Mouse (Mus musculus) adrenal gland, adult (tissue): ENCODE measurements around the gene Tmco3.
"Not testable (repeated sequence)": the region's sequence is repeated elsewhere in the genome, so short reads cannot be mapped to it uniquely, and the experiment has no call there.

ENCODE experiments used
- DNase-seq, 2 experiments: peaks; one replicate each; pipeline ENCODE4 v3.0.0; 2022 to 2023; ENCODE audit warnings: low spot score in 1 of 2; ENCODE audit not compliant: inconsistent age in 2 of 2

Tmco3 gene

GRCm38 (mm10) chr8:13306309-13306909 is 18.4 kb downstream of the Tmco3 start:
- DNase-seq = no peak

GRCm38 (mm10) chr8:13306916-13307315 is 18.9 kb downstream of the Tmco3 start:
- DNase-seq = no peak

- no peak for DNase-seq
Measured at GRCm38 (mm10) chr8:13314922-13315321, 26.9 kb downstream of the Tmco3 start.

GRCm38 (mm10) chr8:13316671-13317070 is 28.7 kb downstream of the Tmco3 start:
- DNase-seq = no peak

DNA sequence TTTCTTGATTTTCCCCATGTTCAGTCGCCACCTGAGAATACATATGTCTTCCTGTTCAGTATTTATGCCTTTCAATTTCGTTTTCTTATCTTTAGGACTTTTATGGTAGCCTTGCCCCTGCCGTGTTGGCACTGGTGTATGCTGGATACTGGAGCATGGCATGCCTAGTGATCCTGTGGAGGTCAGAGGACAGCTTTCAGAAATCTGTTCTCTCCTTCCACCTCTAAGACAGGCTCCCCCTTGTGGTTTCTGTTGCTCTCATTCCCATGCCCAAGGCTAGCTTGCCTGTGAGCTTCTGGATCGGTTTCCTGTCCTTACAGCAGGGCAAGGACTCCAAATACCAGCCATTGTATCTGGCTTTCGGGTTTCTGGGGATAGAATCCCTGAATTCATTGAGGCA is 38.6 kb downstream of the Tmco3 start:
- peak; percentile 29 to 83 for DNase-seq

GRCm38 (mm10) chr8:13334671-13335070 is 46.7 kb downstream of the Tmco3 start:
- DNase-seq = no peak

DNA sequence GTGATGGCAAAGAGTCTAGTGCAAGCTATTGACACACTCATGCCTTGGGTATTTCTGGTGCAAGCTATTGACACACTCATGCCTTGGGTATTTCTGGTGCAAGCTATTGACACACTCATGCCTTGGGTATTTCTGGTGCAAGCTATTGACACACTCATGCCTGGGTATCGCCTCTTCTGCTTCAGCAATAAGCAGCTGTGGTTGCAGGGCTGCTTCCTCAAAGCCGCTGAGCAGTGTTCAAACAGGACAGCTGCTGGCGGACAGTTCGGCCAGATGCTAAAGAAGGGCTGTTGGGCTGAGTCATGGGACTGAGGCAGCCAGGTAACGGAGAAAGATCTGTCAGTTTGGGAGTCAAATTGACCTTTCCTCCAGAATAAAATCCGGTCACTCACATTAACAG is 49.3 kb downstream of the Tmco3 start:
- DNase-seq = not testable (repeated sequence)

DNA sequence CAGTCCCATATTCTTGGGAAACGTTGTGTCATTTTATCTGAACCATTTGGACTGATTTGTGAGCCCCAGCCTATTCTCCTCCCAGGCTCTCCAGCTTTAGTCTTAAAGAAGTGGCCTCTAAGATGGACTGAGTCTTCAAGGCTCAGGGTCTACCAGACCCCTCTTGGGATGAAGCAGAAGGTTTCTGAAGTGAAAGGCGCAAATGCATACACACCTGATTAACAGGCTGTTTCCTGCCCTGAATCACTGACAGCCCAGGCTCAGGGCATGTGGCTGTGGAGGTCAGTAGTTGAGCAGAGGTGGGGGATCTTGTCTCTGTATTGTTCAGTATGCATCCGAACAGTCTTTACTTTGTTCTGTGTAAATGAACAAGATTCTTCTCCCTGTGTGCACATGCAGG is 49.7 kb downstream of the Tmco3 start:
- no peak for DNase-seq

- peak; percentile 92 for DNase-seq
Measured at GRCm38 (mm10) chr8:13338255-13338860, 50.4 kb downstream of the Tmco3 start, which contains the start of gene Tfdp1. Tfdp1 (plus strand) TSS chr8:13338751.

- DNase-seq = peak; percentile 51 to 77
Measured at GRCm38 (mm10) chr8:13338901-13339645, 51.1 kb downstream of the Tmco3 start.

DNA sequence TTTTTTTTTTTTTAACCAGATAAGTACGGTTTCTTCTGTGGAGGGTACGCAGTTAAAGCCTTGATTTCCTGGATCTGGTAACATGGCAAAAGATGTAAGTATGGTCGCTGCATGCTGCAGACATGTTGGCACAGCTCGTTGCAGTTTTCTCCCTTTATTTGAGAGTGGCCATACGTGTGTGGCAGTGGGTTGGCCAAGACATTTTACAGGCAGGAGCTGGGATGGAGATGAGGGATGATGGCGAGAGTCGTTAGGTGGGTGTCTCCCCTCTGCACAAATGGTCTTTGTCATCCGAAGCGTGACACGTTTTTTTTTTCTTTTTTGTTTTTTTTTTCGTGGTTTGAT is 51.6 kb downstream of the Tmco3 start:
- DNase-seq = no peak

DNA sequence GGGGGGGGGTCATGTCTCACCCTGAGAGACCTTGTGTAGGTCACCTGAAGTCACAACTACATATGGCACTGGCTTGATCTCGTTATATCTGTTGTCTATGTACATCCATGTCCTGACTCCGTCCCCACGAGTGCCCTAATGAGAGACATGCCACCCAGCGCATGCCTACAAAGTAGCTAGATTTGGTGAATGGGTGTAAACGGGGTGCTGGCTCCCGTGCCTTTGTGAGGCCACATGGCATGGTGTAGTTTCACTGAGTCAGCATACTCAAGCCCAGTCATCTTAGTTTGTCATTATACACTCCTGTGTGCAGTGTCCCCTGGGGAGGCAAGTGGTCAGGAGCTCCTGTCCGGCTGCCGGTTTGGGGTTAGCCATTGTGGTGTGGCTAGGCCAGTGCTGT is 52.7 kb downstream of the Tmco3 start:
- DNase-seq = no peak

- no peak for DNase-seq
Measured at GRCm38 (mm10) chr8:13342340-13342739, 54.4 kb downstream of the Tmco3 start.

DNA sequence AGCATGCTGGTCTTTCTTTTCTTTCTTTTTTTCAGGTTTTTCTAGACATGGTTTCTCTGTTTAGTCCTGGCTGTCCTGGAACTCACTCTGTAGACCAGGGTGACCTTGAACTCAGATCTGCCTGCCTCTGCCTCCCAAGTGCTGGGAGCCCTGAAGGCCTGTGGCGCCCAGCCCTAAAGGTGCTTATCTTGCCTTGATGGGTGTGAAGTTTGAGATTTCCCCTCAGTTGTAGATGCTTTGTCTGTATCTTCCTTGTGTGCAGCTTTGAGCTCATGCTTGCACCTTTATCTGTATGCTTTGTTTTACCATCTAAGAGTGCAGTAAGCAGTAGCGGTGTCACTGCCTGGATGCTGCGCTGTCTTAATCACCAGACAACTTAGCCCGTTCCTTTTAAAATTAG is 55.1 kb downstream of the Tmco3 start:
- no peak for DNase-seq

DNA sequence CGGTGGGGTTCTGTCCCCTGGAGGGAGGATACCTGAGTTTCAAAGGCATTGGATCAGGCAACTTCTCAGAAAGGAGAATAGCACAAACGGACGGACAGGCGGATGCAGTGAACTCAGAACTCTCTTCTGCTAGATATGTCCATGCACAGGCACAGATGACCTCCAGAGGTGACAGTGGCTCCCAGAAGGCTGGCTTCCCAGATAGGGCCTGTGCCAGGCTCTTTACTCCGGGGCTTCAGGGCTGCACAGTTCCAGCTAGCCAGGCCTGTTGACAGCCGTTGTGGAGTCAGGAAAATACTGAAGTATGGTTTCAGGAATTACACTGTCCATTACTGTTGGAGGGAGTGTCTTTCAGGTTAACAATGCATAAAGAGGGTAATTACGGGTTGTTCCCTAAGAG is 62.1 kb downstream of the Tmco3 start:
- no peak for DNase-seq

DNA sequence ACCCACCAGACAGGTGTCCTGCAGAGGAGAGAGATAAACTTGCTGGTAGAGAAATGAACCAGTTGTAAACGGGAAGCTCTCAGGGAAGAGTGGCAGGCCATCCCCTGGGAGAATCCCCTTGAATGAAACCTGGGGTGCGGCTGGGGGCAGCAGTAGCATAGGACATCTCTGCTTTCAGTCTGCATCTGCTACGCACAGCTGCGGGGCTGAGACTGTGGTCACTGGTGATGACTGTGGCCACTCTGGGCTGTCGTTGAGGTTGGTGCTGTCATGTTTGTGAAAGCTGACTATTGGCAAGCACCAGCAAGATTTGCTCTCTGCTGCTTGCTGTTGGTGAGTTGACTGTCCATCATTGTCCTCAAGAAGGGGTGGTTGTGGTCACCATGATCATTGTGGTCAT is 63.6 kb downstream of the Tmco3 start:
- DNase-seq = no peak

- DNase-seq = no peak
Measured at GRCm38 (mm10) chr8:13352601-13353000, 64.6 kb downstream of the Tmco3 start.

DNA sequence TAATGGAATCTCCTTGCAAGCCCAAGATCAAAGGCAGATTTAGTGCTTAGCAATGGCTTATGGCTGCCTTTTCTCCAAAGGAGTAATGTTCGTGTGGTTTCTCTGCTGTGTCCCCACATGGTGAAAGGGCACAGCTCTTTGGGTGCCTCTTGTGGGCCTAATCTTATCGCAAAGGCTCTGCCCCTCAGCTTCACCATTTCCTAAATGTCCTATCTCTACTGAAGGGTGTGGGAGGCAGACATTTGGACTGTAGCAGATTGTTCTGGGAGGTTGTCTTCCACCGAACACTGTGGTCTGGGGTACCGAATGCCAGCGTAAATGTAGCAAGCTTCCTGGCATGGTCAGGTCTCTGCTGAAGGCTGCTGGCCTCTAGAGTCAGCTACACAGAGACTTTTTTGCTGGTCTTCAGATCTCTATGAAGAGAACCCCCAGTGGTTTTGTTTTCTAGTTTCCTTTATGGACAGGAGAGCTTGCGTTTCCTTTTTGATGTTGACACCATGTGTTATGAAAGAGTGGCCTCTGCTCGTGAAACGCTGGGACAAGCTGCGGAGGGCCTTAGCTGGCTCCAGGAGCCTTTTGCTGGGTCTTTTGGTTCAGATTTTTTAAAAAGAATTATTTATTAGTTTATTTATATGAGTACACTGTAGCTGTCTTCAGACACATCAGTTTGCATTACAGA is 65.3 kb downstream of the Tmco3 start:
- DNase-seq = no peak

GRCm38 (mm10) chr8:13353883-13354282 is 65.9 kb downstream of the Tmco3 start:
- DNase-seq = no peak

DNA sequence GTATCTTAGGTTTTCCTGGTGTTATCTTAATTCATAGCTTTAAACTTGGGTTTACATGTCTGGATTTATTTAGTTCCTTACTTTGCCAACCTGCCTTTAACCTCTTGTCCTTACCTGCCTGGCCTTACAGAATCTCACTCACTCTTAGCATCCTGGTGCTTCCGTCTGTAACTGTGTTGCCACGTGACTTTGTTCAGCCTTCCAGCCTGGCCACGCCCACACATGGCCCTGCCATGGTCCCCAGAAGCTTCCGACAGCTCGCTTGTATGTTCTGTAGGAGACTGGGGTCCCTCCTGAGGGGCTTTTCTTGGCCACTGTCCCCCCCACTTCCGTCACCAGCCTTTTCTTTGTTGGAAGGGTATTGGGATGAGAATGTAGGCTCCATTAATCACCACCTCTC is 68.2 kb downstream of the Tmco3 start:
- DNase-seq = no peak

GRCm38 (mm10) chr8:13356681-13357080 is 68.7 kb downstream of the Tmco3 start:
- no peak for DNase-seq

GRCm38 (mm10) chr8:13360213-13360612 is 72.2 kb downstream of the Tmco3 start:
- no peak for DNase-seq
